Mouse (Mus musculus) neural tube, embryonic 14.5 days (tissue): Measurements from ENCODE around the gene Prickle2. TPM values are rescaled to one million over a fixed set of nuclear protein-coding genes. Genes with fewer than 3 reads are reported as not detected.
A peak's percentile ranks its signal among the peaks of the same experiment; 100 is the strongest.

ENCODE experiments used
- ATAC-seq: fragments of 200-750 bp; cut with Nextera tagmentation; 2 replicates; pipeline ENCODE4 v1.8.0; 2017; ENCODE audit warnings: low read depth, mild to moderate bottlenecking, moderate TSS enrichment, moderate library complexity
- H3K27ac ChIP-seq: fragments of 300-500 bp; sonication (generic); 2 replicates; pipeline ENCODE4 v1.5.1; 2014; ENCODE audit warnings: low read depth, mild to moderate bottlenecking, control low read depth, low read length, moderate library complexity, mixed read lengths
- H3K27me3 ChIP-seq: fragments of 300-500 bp; sonication (generic); 2 replicates; pipeline ENCODE4 v1.6.1; 2014; ENCODE audit warnings: low read length; ENCODE audit not compliant: control insufficient read depth, insufficient read depth
- H3K36me3 ChIP-seq: fragments of 300-500 bp; sonication (generic); 2 replicates; pipeline ENCODE4 v1.6.1; 2014; ENCODE audit warnings: low read length, mixed read lengths; ENCODE audit not compliant: control insufficient read depth, insufficient read depth
- H3K4me1 ChIP-seq: fragments of 300-500 bp; sonication (generic); 2 replicates; pipeline ENCODE4 v1.6.1; 2014; ENCODE audit warnings: low read length; ENCODE audit not compliant: control insufficient read depth, insufficient read depth
- H3K4me2 ChIP-seq: fragments of 300-500 bp; sonication (generic); 2 replicates; pipeline ENCODE4 v1.6.1; 2014; ENCODE audit warnings: mild to moderate bottlenecking, low read depth, low read length, control low read depth
- H3K4me3 ChIP-seq: fragments of 300-500 bp; sonication (generic); 2 replicates; pipeline ENCODE4 v1.5.1; 2014; ENCODE audit warnings: low read depth, low read length, control low read depth, mixed read lengths
- H3K9ac ChIP-seq: fragments of 300-500 bp; sonication (generic); replicated peaks from 2 replicates; pipeline ENCODE4 v1.6.1; 2014; ENCODE audit warnings: low read depth, mild to moderate bottlenecking, control low read depth, low read length, mixed read lengths
- H3K9me3 ChIP-seq: fragments of 300-500 bp; sonication (generic); 2 replicates; pipeline ENCODE4 v1.6.1; 2016; ENCODE audit warnings: low read length; ENCODE audit not compliant: control insufficient read depth
- WGBS: fragments of 180-500 bp; shearing (Covaris S2); extraction: QIAGEN DNeasy Blood & Tissue Kit; methylation state at CpG from one replicate; pipeline ENCODE4 v1.1.7; 2014; 5-methylcytosine and 5-hydroxymethylcytosine counted together
- polyA plus RNA-seq: library from polyadenylated mRNA; unstranded; fragments of >200 nt; fragmentation: Nextera tagmentation; extraction: Ambion mirVana; gene quantifications from 2 replicates; pipeline ENCODE4 v1.2.1, GENCODE M21; 2014

The Prickle2 gene
- polyA plus RNA-seq, result 25.4 and 25.5 TPM in 2 replicates

DNA sequence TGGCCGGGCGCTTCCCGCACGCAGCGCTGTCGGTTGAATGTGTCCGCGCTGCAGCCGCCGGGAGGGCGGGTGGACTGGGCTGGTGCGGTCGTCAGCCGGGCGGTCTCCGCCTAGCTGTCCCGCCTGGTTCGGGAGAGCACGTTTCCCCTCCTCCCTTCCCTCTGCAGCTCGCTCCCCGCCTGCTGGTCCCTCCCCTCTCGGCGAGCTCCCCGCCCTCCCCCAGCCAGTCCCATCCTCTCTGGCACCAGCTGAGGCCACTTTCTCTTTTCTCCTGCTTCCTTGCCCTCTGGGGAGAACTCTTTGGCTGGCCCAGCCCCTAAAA, at the start of gene Prickle2:
Gene Prickle2 (minus strand): TSS at position 11 of the 322 bp plus-strand sequence.
- peak within 1 kb of the TSS; percentile 75 for H3K27ac ChIP-seq
- WGBS, result 0% methylated on average over 23 of the region's 24 CpGs
- ATAC-seq, result peak; percentile 93

DNA sequence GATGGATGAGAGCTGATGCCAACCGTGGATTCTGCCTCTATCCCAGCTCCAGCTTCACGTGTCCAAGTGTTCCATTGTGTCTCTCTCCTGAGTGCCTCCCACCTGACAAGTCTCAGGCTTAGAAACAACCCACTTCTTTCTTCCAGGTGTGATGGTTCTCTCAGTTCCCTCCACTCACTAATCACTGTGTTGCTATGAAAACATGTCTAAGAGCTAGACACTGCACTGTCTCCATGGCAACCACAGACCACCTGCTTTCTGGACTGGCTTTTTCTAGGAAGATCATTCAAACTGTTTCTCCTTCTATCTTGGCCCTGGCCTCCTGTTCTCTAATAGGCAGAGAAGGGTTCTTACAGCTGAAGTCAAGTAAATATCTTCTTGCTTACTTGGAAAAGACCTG, 46.8 kb upstream of the Prickle2 start:
- Histone ChIP-seq H3K27me3 (no peaks in the 10 kb centered on the region), H3K36me3 (no peaks in the 10 kb centered on the region), H3K27ac (no peak overlapping the region), H3K4me2 (no peak overlapping the region), H3K4me3 (no peak overlapping the region), H3K9me3 (no peaks in the 10 kb centered on the region), H3K4me1 (no peaks in the 10 kb centered on the region), H3K9ac (no peak overlapping the region)
- WGBS, result 94% methylated on average over 2 of the region's 2 CpGs
- ATAC-seq, result no peak

More for the DNA sequence above, at the start of gene Prickle2:
- H3K9me3 ChIP-seq, result no peaks in the 10 kb centered on the region
- H3K27me3 ChIP-seq, result no peaks in the 10 kb centered on the region; the same call in 1 of the 2 replicates
- peak within 1 kb of the TSS; percentile 87 for H3K9ac ChIP-seq
- H3K36me3 ChIP-seq, result no peaks in the 10 kb centered on the region
- peaks cover 10% of the 10 kb centered on the region; the same call in 1 of the 2 replicates for H3K4me1 ChIP-seq
- peak within 1 kb of the TSS; percentile 80 for H3K4me3 ChIP-seq
- peak within 1 kb of the TSS; percentile 92 for H3K4me2 ChIP-seq

DNA sequence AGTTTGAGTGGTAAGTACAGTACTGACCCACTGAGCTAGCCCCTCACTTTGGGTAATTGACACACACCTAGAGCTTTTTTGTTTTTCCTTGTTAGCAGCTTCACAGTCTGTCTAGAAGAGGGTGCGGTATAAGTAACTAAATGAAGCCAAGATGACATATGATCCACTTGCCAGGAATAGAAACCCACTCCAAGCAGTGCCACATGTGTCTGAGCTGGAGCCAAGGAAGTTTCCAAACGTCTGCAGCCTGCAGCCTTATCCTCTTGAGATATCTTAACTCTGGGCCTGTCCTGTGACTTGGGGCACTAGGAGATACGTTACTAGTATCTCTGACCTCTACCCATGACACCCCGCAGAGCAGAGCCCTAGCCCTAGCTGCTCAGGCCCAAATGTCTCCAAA, 43.5 kb upstream of the Prickle2 start:
- Histone ChIP-seq H3K27me3 (no peaks in the 10 kb centered on the region), H3K9me3 (no peaks in the 10 kb centered on the region), H3K36me3 (no peaks in the 10 kb centered on the region), H3K27ac (no peak overlapping the region), H3K9ac (no peak overlapping the region), H3K4me1 (no peaks in the 10 kb centered on the region), H3K4me3 (no peak overlapping the region), H3K4me2 (no peak overlapping the region)
- ATAC-seq, result no peak
- 71% methylated on average over 4 of the region's 4 CpGs for WGBS

DNA sequence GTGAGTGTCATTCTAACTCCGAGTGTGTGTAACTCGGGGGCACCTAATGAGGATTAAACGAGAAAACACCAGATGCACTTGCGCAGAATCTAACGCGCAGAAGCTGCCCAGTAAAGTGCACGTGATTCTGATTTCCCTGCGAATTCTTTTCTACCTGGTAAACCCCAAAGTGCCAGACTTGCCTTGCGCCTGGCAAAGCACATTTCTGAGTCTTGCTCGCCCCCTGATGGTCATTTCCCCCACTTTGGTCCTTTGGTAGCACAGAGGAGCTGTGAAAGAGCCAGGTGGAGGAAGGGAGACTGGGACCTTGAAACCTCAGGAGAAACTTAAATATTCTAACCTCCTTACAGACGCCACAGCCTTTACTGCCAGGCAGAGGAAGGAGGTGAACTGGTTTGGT, 37.6 kb upstream of the Prickle2 start:
- H3K27me3 ChIP-seq, result no peaks in the 10 kb centered on the region
- no peak overlapping the region for H3K9ac ChIP-seq
- ATAC-seq, result peak; percentile 75
- H3K9me3 ChIP-seq, result no peaks in the 10 kb centered on the region
- no peaks in the 10 kb centered on the region for H3K4me1 ChIP-seq
- 14% methylated on average over 11 of the region's 11 CpGs for WGBS
- peak overlapping the region; percentile 28; the same call in 1 of the 2 replicates for H3K4me2 ChIP-seq
- no peaks in the 10 kb centered on the region for H3K36me3 ChIP-seq
- no peak overlapping the region for H3K4me3 ChIP-seq
- H3K27ac ChIP-seq, result no peak overlapping the region

DNA sequence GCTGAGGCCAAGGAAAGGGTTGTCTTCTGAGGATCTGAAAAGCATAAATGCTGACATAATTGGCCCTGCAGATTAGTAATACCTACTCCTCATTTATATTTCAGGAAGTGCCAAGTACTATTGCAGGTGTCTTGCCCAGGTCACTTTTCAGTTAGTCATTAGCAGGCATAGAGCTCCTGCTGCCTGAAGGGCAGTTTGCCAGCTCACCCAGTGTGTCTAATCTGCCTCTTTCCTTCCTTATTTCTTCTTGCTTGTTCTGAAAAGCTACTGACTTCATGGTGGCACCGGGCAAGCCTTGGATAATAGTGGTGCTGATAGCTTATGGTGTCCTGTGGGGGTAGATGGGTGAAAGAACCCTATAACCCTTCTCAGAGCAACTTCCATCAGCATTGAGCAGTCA, 31.2 kb upstream of the Prickle2 start:
- no peak overlapping the region for H3K4me3 ChIP-seq
- H3K27ac ChIP-seq, result no peak overlapping the region
- H3K4me1 ChIP-seq, result no peaks in the 10 kb centered on the region
- H3K4me2 ChIP-seq, result no peak overlapping the region
- no peak for ATAC-seq
- H3K36me3 ChIP-seq, result no peaks in the 10 kb centered on the region
- H3K9me3 ChIP-seq, result no peaks in the 10 kb centered on the region
- no peaks in the 10 kb centered on the region for H3K27me3 ChIP-seq
- 78% methylated on average over 1 of the region's 1 CpGs for WGBS
- H3K9ac ChIP-seq, result no peak overlapping the region

DNA sequence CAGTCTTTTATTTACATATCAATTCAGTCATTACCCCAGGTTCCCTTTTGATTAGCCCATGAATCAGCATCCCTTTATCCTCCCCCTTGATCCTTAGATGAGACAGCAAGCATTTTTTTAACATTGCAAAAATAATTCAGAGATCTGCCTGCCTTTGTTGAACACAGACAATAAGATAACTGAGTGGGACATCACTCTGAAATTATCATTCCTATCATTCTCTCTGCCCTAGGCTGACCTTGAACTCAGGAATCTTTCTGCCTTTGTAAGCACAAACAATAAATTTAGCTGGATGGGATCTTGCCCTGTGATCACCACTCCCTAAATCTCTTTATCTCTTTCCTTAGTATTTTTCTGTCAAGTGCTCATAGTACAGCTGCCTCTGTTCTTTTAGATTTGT, 27.7 kb upstream of the Prickle2 start:
- H3K4me1 ChIP-seq, result no peaks in the 10 kb centered on the region
- no peak overlapping the region for H3K9ac ChIP-seq
- H3K27me3 ChIP-seq, result no peaks in the 10 kb centered on the region
- no peak overlapping the region for H3K27ac ChIP-seq
- H3K36me3 ChIP-seq, result no peaks in the 10 kb centered on the region
- H3K4me3 ChIP-seq, result no peak overlapping the region
- ATAC-seq, result no peak
- no peak overlapping the region for H3K4me2 ChIP-seq
- no peaks in the 10 kb centered on the region for H3K9me3 ChIP-seq

DNA sequence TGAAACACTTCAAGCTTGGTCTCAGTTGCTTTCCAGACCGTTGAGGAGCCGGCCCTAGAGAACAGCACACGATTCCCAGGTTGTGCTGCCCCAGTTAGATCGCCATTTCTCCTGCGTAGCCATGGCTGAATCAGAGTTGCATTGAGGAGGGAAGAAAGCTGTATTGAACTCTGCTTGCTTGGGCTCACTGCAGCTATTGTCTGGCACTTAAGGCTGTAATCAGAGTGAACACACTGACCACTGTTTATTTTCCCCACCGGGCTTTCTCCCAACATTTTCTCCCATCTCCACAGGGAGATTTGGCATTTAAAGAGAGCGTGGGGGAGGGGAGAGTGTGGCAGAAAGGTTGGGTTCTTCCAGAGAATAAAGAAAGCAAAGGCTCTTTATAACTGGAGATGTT, 22.6 kb upstream of the Prickle2 start:
- no peak overlapping the region for H3K4me2 ChIP-seq
- ATAC-seq, result peak; percentile 21; the same call in 1 of the 2 replicates
- 36% methylated on average over 7 of the region's 7 CpGs for WGBS
- no peaks in the 10 kb centered on the region for H3K27me3 ChIP-seq
- H3K27ac ChIP-seq, result no peak overlapping the region
- no peaks in the 10 kb centered on the region for H3K9me3 ChIP-seq
- peaks cover 6% of the 10 kb centered on the region; the same call in 1 of the 2 replicates for H3K4me1 ChIP-seq
- no peak overlapping the region for H3K9ac ChIP-seq
- no peaks in the 10 kb centered on the region for H3K36me3 ChIP-seq
- H3K4me3 ChIP-seq, result no peak overlapping the region

DNA sequence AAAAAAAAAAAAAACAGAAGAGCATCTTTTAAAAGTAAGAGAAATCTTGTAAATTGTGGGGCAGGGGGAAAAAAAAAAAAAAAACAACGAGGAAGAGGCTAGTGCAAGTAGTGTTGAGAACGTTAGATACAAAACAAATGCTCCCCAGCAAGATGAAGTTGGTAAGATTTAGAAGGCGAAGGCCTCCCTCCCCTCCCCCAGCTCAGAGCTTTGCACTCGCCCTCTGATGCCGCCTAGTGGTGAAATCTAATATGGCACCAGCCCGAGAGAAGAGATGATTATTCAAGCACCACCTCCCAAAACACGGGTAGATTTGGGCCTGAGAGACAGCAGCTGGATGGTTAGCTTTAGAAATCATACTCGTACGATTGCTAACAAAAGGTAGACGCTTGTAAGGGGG, 22.1 kb upstream of the Prickle2 start:
- Histone ChIP-seq H3K4me1 (peaks cover 6% of the 10 kb centered on the region; the same call in 1 of the 2 replicates), H3K27ac (no peak overlapping the region), H3K4me3 (no peak overlapping the region), H3K4me2 (no peak overlapping the region), H3K36me3 (no peaks in the 10 kb centered on the region), H3K9me3 (no peaks in the 10 kb centered on the region), H3K27me3 (no peaks in the 10 kb centered on the region), H3K9ac (no peak overlapping the region)
- 1% methylated on average over 10 of the region's 10 CpGs for WGBS
- ATAC-seq, result no peak

DNA sequence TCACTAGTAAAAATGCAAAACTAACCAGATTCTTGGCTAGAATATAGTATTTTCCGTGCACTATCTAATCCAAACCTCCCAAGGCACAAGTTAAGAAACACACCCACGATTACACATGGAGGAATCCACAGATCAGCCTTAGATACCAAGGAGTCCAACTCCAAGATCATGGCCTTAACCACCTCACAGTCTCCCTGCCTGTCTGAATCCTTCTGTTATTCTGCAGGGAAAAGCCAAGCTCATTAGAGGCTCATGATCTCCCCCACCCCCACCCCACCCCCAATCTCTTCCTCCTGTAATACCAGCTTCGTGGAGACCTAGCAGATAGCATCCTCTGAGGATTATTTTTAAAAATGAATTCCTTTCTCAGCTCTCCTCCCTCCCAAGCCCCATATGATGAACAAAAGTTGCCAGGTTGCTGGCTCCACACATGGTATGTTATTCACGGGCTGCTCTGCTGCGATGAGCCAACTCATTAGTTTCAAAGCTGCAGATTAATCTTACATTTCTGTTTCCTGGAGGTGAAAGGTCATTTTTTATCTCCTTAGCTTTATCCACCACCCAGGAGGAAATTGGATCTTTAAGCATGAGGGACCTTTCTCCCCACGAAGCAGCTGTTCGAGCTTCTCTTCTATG, 21.5 kb upstream of the Prickle2 start:
- Histone ChIP-seq H3K9ac (no peak overlapping the region), H3K4me2 (no peak overlapping the region), H3K27ac (no peak overlapping the region), H3K36me3 (no peaks in the 10 kb centered on the region), H3K9me3 (no peaks in the 10 kb centered on the region), H3K27me3 (no peaks in the 10 kb centered on the region), H3K4me3 (no peak overlapping the region), H3K4me1 (peaks cover 6% of the 10 kb centered on the region; the same call in 1 of the 2 replicates)
- WGBS, result 22% methylated on average over 7 of the region's 7 CpGs
- ATAC-seq, result no peak
